Mouse (Mus musculus): ENCODE data around the gene Mesp2.

GRCm38 (mm10) chr7:79831585-79831984, 21.1 kb downstream of the Mesp2 start:
- TF ChIP-seq POLR2A (IDR thresholded peaks at IDR 0.05; ENCODE audit: borderline replicate concordance, extremely low read depth, insufficient read depth, insufficient read length, poor library complexity, severe bottlenecking) (no peak), CTCF (IDR thresholded peaks at IDR 0.05; ENCODE audit: borderline replicate concordance, extremely low read depth, insufficient read depth, insufficient read length) (no peak)

Measured in brain, embryonic 14.5 days (tissue).